Mouse (Mus musculus): ENCODE results near the gene Tfcp2l1. TPM values are rescaled to one million over a fixed set of nuclear protein-coding genes. Genes with fewer than 3 reads are reported as not detected.

The Tfcp2l1 gene
- polyA plus RNA-seq, 1 experiment = 3.7 TPM

- TF ChIP-seq CTCF (IDR thresholded peaks at IDR 0.05; ENCODE audit: control insufficient read depth, insufficient read depth, insufficient replicate concordance, low read depth, low read length) (no peak), POLR2A (IDR thresholded peaks at IDR 0.05; ENCODE audit: control insufficient read depth, low read depth, low read length) (no peak)
- H3K27ac ChIP-seq (ENCODE audit: control insufficient read depth, insufficient read depth, low read depth, low read length) = no peak overlapping the region
- no peaks in the 10 kb centered on the region for H3K27me3 ChIP-seq (ENCODE audit: control insufficient read depth, insufficient read depth, low read length)
- H3K36me3 ChIP-seq (ENCODE audit: control insufficient read depth, insufficient read depth, low read length) = no peaks in the 10 kb centered on the region
- H3K4me3 ChIP-seq (ENCODE audit: control insufficient read depth, low read depth, low read length) = no peak overlapping the region
- peaks cover 4% of the 10 kb centered on the region for H3K4me1 ChIP-seq (ENCODE audit: control insufficient read depth, insufficient read depth, low read length)
These were observed 33.2 kb downstream of the Tfcp2l1 start for GRCm38 (mm10) chr1:118660880-118661465.

- Histone ChIP-seq H3K36me3 (ENCODE audit: control insufficient read depth, insufficient read depth, low read length) (no peaks in the 10 kb centered on the region), H3K27me3 (ENCODE audit: control insufficient read depth, insufficient read depth, low read length) (no peaks in the 10 kb centered on the region), H3K27ac (ENCODE audit: control insufficient read depth, insufficient read depth, low read depth, low read length) (no peak overlapping the region), H3K4me1 (ENCODE audit: control insufficient read depth, insufficient read depth, low read length) (peaks cover 4% of the 10 kb centered on the region), H3K4me3 (ENCODE audit: control insufficient read depth, low read depth, low read length) (no peak overlapping the region)
- TF ChIP-seq CTCF (IDR thresholded peaks at IDR 0.05; ENCODE audit: control insufficient read depth, insufficient read depth, insufficient replicate concordance, low read depth, low read length) = no peak
- no peak for TF ChIP-seq POLR2A (IDR thresholded peaks at IDR 0.05; ENCODE audit: control insufficient read depth, low read depth, low read length)
These were observed 35.3 kb downstream of the Tfcp2l1 start for GRCm38 (mm10) chr1:118663062-118663461.

- H3K36me3 ChIP-seq (ENCODE audit: control insufficient read depth, insufficient read depth, low read length) = no peaks in the 10 kb centered on the region
These were observed 39.8 kb downstream of the Tfcp2l1 start for GRCm38 (mm10) chr1:118667536-118667935.

GRCm38 (mm10) chr1:118672196-118672595, 44.5 kb downstream of the Tfcp2l1 start:
- H3K27me3 ChIP-seq (ENCODE audit: control insufficient read depth, insufficient read depth, low read length) = no peaks in the 10 kb centered on the region
- no peak overlapping the region for H3K27ac ChIP-seq (ENCODE audit: control insufficient read depth, insufficient read depth, low read depth, low read length)
- TF ChIP-seq CTCF (IDR thresholded peaks at IDR 0.05; ENCODE audit: control insufficient read depth, insufficient read depth, insufficient replicate concordance, low read depth, low read length) (no peak), POLR2A (IDR thresholded peaks at IDR 0.05; ENCODE audit: control insufficient read depth, low read depth, low read length) (no peak)
- H3K4me3 ChIP-seq (ENCODE audit: control insufficient read depth, low read depth, low read length) = no peak overlapping the region
- H3K36me3 ChIP-seq (ENCODE audit: control insufficient read depth, insufficient read depth, low read length) = no peaks in the 10 kb centered on the region
- H3K4me1 ChIP-seq (ENCODE audit: control insufficient read depth, insufficient read depth, low read length) = no peaks in the 10 kb centered on the region

More at GRCm38 (mm10) chr1:118667536-118667935, 39.8 kb downstream of the Tfcp2l1 start:
- Histone ChIP-seq H3K4me1 (ENCODE audit: control insufficient read depth, insufficient read depth, low read length) (peaks cover 4% of the 10 kb centered on the region), H3K27ac (ENCODE audit: control insufficient read depth, insufficient read depth, low read depth, low read length) (no peak overlapping the region), H3K27me3 (ENCODE audit: control insufficient read depth, insufficient read depth, low read length) (no peaks in the 10 kb centered on the region), H3K4me3 (ENCODE audit: control insufficient read depth, low read depth, low read length) (no peak overlapping the region)
- TF ChIP-seq POLR2A (IDR thresholded peaks at IDR 0.05; ENCODE audit: control insufficient read depth, low read depth, low read length) (no peak), CTCF (IDR thresholded peaks at IDR 0.05; ENCODE audit: control insufficient read depth, insufficient read depth, insufficient replicate concordance, low read depth, low read length) (no peak)

- Histone ChIP-seq H3K36me3 (ENCODE audit: control insufficient read depth, insufficient read depth, low read length) (no peaks in the 10 kb centered on the region), H3K4me1 (ENCODE audit: control insufficient read depth, insufficient read depth, low read length) (no peaks in the 10 kb centered on the region), H3K4me3 (ENCODE audit: control insufficient read depth, low read depth, low read length) (no peak overlapping the region), H3K27ac (ENCODE audit: control insufficient read depth, insufficient read depth, low read depth, low read length) (no peak overlapping the region), H3K27me3 (ENCODE audit: control insufficient read depth, insufficient read depth, low read length) (no peaks in the 10 kb centered on the region)
- TF ChIP-seq CTCF (IDR thresholded peaks at IDR 0.05; ENCODE audit: control insufficient read depth, insufficient read depth, insufficient replicate concordance, low read depth, low read length) (no peak), POLR2A (IDR thresholded peaks at IDR 0.05; ENCODE audit: control insufficient read depth, low read depth, low read length) (no peak)
These were observed 46.4 kb downstream of the Tfcp2l1 start for GRCm38 (mm10) chr1:118674176-118674575.

GRCm38 (mm10) chr1:118681980-118682379, 54.2 kb downstream of the Tfcp2l1 start:
- TF ChIP-seq POLR2A (IDR thresholded peaks at IDR 0.05; ENCODE audit: control insufficient read depth, low read depth, low read length) = no peak
- no peaks in the 10 kb centered on the region for H3K4me1 ChIP-seq (ENCODE audit: control insufficient read depth, insufficient read depth, low read length)
- no peak overlapping the region for H3K27ac ChIP-seq (ENCODE audit: control insufficient read depth, insufficient read depth, low read depth, low read length)
- H3K36me3 ChIP-seq (ENCODE audit: control insufficient read depth, insufficient read depth, low read length) = no peaks in the 10 kb centered on the region
- no peak overlapping the region for H3K4me3 ChIP-seq (ENCODE audit: control insufficient read depth, low read depth, low read length)
- H3K27me3 ChIP-seq (ENCODE audit: control insufficient read depth, insufficient read depth, low read length) = no peaks in the 10 kb centered on the region

GRCm38 (mm10) chr1:118683686-118684085, 55.9 kb downstream of the Tfcp2l1 start:
- Histone ChIP-seq H3K4me3 (ENCODE audit: control insufficient read depth, low read depth, low read length) (no peak overlapping the region), H3K27ac (ENCODE audit: control insufficient read depth, insufficient read depth, low read depth, low read length) (no peak overlapping the region), H3K27me3 (ENCODE audit: control insufficient read depth, insufficient read depth, low read length) (no peaks in the 10 kb centered on the region), H3K4me1 (ENCODE audit: control insufficient read depth, insufficient read depth, low read length) (no peaks in the 10 kb centered on the region), H3K36me3 (ENCODE audit: control insufficient read depth, insufficient read depth, low read length) (no peaks in the 10 kb centered on the region)
- no peak for TF ChIP-seq CTCF (IDR thresholded peaks at IDR 0.05; ENCODE audit: control insufficient read depth, insufficient read depth, insufficient replicate concordance, low read depth, low read length)

GRCm38 (mm10) chr1:118687726-118688125, 60.0 kb downstream of the Tfcp2l1 start:
- H3K4me3 ChIP-seq (ENCODE audit: control insufficient read depth, low read depth, low read length) = no peak overlapping the region
- H3K27ac ChIP-seq (ENCODE audit: control insufficient read depth, insufficient read depth, low read depth, low read length) = no peak overlapping the region
- no peaks in the 10 kb centered on the region for H3K4me1 ChIP-seq (ENCODE audit: control insufficient read depth, insufficient read depth, low read length)
- H3K36me3 ChIP-seq (ENCODE audit: control insufficient read depth, insufficient read depth, low read length) = no peaks in the 10 kb centered on the region
- no peaks in the 10 kb centered on the region for H3K27me3 ChIP-seq (ENCODE audit: control insufficient read depth, insufficient read depth, low read length)
- TF ChIP-seq CTCF (IDR thresholded peaks at IDR 0.05; ENCODE audit: control insufficient read depth, insufficient read depth, insufficient replicate concordance, low read depth, low read length) = no peak
- no peak for TF ChIP-seq POLR2A (IDR thresholded peaks at IDR 0.05; ENCODE audit: control insufficient read depth, low read depth, low read length)
